Mouse (Mus musculus) T-helper 17 cell (primary cell): ENCODE measurements around the gene Wfikkn2.

ENCODE experiments used
- in situ Hi-C, 2 experiments: fragments of 300-600 bp; cut with MboI, MseI; formaldehyde crosslinking; loops; 1 replicate in 1 of 2; 2 replicates in 1 of 2; pipeline ENCODE4 v1.15.1; 2025; ENCODE audit warnings: high pct_unique_total_duplicates in 2 of 2

The Wfikkn2 gene

GRCm38 (mm10) chr11:94228416-94228815, 17.4 kb downstream of the Wfikkn2 start:
- in situ Hi-C loops, result no loop called here

- in situ Hi-C loops, result no loop called here
Observed at GRCm38 (mm10) chr11:94225985-94226384, 19.8 kb downstream of the Wfikkn2 start.

GRCm38 (mm10) chr11:94223531-94223930, 22.3 kb downstream of the Wfikkn2 start:
- in situ Hi-C loops, result loop anchor here (5.0 kb wide), 1 partner anchor 86 kb away; no protein-coding TSS in a partner anchor

- in situ Hi-C loops, result loop anchor here (5.0 kb wide), 1 partner anchor 84 kb away; no protein-coding TSS in a partner anchor
Observed at GRCm38 (mm10) chr11:94221257-94221656, 24.5 kb downstream of the Wfikkn2 start.

GRCm38 (mm10) chr11:94216247-94216646, 29.6 kb downstream of the Wfikkn2 start:
- in situ Hi-C loops, result no loop called here

- in situ Hi-C loops, result no loop called here
Observed at GRCm38 (mm10) chr11:94215581-94215980, 30.2 kb downstream of the Wfikkn2 start.

GRCm38 (mm10) chr11:94213735-94214594, 31.8 kb downstream of the Wfikkn2 start:
- in situ Hi-C loops, result no loop called here

GRCm38 (mm10) chr11:94212997-94213396, 32.8 kb downstream of the Wfikkn2 start:
- in situ Hi-C loops, result no loop called here

GRCm38 (mm10) chr11:94212489-94212836, 33.3 kb downstream of the Wfikkn2 start:
- in situ Hi-C loops, result no loop called here

- in situ Hi-C loops, result no loop called here
Observed at GRCm38 (mm10) chr11:94211651-94212488, 33.9 kb downstream of the Wfikkn2 start.

GRCm38 (mm10) chr11:94211124-94211603, 34.6 kb downstream of the Wfikkn2 start, which contains the start of gene Tob1:
TSS of gene Tob1 (plus strand) at chr11:94211454.
- in situ Hi-C loops, result no loop called here

GRCm38 (mm10) chr11:94210191-94211086, 35.4 kb downstream of the Wfikkn2 start:
- in situ Hi-C loops, result no loop called here

GRCm38 (mm10) chr11:94209695-94210131, 36.1 kb downstream of the Wfikkn2 start:
- in situ Hi-C loops, result no loop called here

- in situ Hi-C loops, result no loop called here
Observed at GRCm38 (mm10) chr11:94208811-94209675, 36.8 kb downstream of the Wfikkn2 start.

- in situ Hi-C loops, result no loop called here
Observed at GRCm38 (mm10) chr11:94206398-94207114, 39.2 kb downstream of the Wfikkn2 start.

GRCm38 (mm10) chr11:94203066-94203465, 42.7 kb downstream of the Wfikkn2 start:
- in situ Hi-C loops, result no loop called here

- in situ Hi-C loops, result no loop called here
Observed at GRCm38 (mm10) chr11:94202106-94202505, 43.7 kb downstream of the Wfikkn2 start.

- in situ Hi-C loops, result no loop called here
Observed at GRCm38 (mm10) chr11:94200422-94200821, 45.4 kb downstream of the Wfikkn2 start.

GRCm38 (mm10) chr11:94199771-94200170, 46.0 kb downstream of the Wfikkn2 start:
- in situ Hi-C loops, result no loop called here
